Mouse (Mus musculus): ENCODE measurements around the gene Uap1. TPM values are rescaled to one million over a fixed set of nuclear protein-coding genes. Genes with fewer than 3 reads are reported as not detected.

Gene Uap1
- polyA plus RNA-seq, 1 experiment from 2014 or later = 34.8 TPM

GRCm38 (mm10) chr1:170147651-170148448, 26.9 kb downstream of the Uap1 start:
- Histone ChIP-seq H3K4me1 (replicated peaks) (peaks cover 28% of the 10 kb centered on the region), H3K9me3 (replicated peaks) (no peaks in the 10 kb centered on the region), H3K27ac (peak overlapping the region; percentile 88), H3K36me3 (peaks cover 55% of the 10 kb centered on the region), H3K4me2 (peak overlapping the region; percentile 34; the same call in 1 of the 2 replicates), H3K9ac (no peak overlapping the region; the same call in 1 of the 2 replicates), H3K27me3 (no peaks in the 10 kb centered on the region), H3K4me3 (replicated peaks) (no peak overlapping the region)
- DNase-seq = no peak
- peak; percentile 76 for ATAC-seq (ENCODE audit: low read depth)
- 38% methylated on average over 9 of the region's 9 CpGs for WGBS (ENCODE audit: insufficient replicate concordance)

- DNase-seq (no peak), ATAC-seq (ENCODE audit: low read depth) (no peak)
- Histone ChIP-seq H3K4me2 (no peak overlapping the region), H3K9ac (no peak overlapping the region), H3K27me3 (no peaks in the 10 kb centered on the region), H3K4me3 (replicated peaks) (no peak overlapping the region), H3K27ac (no peak overlapping the region), H3K4me1 (replicated peaks) (peaks cover 28% of the 10 kb centered on the region), H3K9me3 (replicated peaks) (no peaks in the 10 kb centered on the region), H3K36me3 (peaks cover 60% of the 10 kb centered on the region)
- 79% methylated on average over 4 of the region's 4 CpGs for WGBS (ENCODE audit: insufficient replicate concordance)
Measured at GRCm38 (mm10) chr1:170145606-170146005, 29.2 kb downstream of the Uap1 start.

- H3K36me3 ChIP-seq = peaks cover 32% of the 10 kb centered on the region
- no peak for DNase-seq
- 90% methylated on average over 8 of the region's 8 CpGs for WGBS (ENCODE audit: insufficient replicate concordance)
Measured at GRCm38 (mm10) chr1:170142256-170142871, 32.4 kb downstream of the Uap1 start.

GRCm38 (mm10) chr1:170141626-170142025, 33.1 kb downstream of the Uap1 start:
- H3K9me3 ChIP-seq (replicated peaks) = no peaks in the 10 kb centered on the region
- no peaks in the 10 kb centered on the region for H3K4me1 ChIP-seq (replicated peaks)
- no peak overlapping the region for H3K27ac ChIP-seq
- WGBS (ENCODE audit: insufficient replicate concordance) = 83% methylated on average over 5 of the region's 5 CpGs
- peaks cover 30% of the 10 kb centered on the region for H3K36me3 ChIP-seq
- no peak overlapping the region for H3K4me2 ChIP-seq
- ATAC-seq (ENCODE audit: low read depth) (no peak), DNase-seq (no peak)
- H3K9ac ChIP-seq = no peak overlapping the region
- no peaks in the 10 kb centered on the region for H3K27me3 ChIP-seq
- H3K4me3 ChIP-seq (replicated peaks) = no peak overlapping the region

More at GRCm38 (mm10) chr1:170142256-170142871, 32.4 kb downstream of the Uap1 start:
- no peak overlapping the region for H3K4me3 ChIP-seq (replicated peaks)
- H3K4me2 ChIP-seq = no peak overlapping the region
- no peak overlapping the region for H3K9ac ChIP-seq
- H3K27me3 ChIP-seq = no peaks in the 10 kb centered on the region
- no peak for ATAC-seq (ENCODE audit: low read depth)
- no peaks in the 10 kb centered on the region for H3K9me3 ChIP-seq (replicated peaks)
- peaks cover 2% of the 10 kb centered on the region for H3K4me1 ChIP-seq (replicated peaks)
- H3K27ac ChIP-seq = no peak overlapping the region

GRCm38 (mm10) chr1:170136351-170137009, 38.3 kb downstream of the Uap1 start:
- H3K4me1 ChIP-seq (replicated peaks) = no peaks in the 10 kb centered on the region
- H3K36me3 ChIP-seq = no peaks in the 10 kb centered on the region
- no peak overlapping the region for H3K9ac ChIP-seq
- H3K4me2 ChIP-seq = no peak overlapping the region
- no peaks in the 10 kb centered on the region for H3K27me3 ChIP-seq
- no peaks in the 10 kb centered on the region for H3K9me3 ChIP-seq (replicated peaks)
- H3K4me3 ChIP-seq (replicated peaks) = no peak overlapping the region
- peak; percentile 54; the same call in 1 of the 2 replicates for ATAC-seq (ENCODE audit: low read depth)
- no peak for DNase-seq
- H3K27ac ChIP-seq = no peak overlapping the region
- 8% methylated on average over 7 of the region's 7 CpGs for WGBS (ENCODE audit: insufficient replicate concordance)

GRCm38 (mm10) chr1:170134264-170134663, 40.5 kb downstream of the Uap1 start:
- H3K9me3 ChIP-seq (replicated peaks) = no peaks in the 10 kb centered on the region
- DNase-seq = no peak

GRCm38 (mm10) chr1:170130962-170131361, 43.8 kb downstream of the Uap1 start:
- 72% methylated on average over 3 of the region's 3 CpGs for WGBS (ENCODE audit: insufficient replicate concordance)
- no peak overlapping the region for H3K27ac ChIP-seq

More at GRCm38 (mm10) chr1:170134264-170134663, 40.5 kb downstream of the Uap1 start:
- Histone ChIP-seq H3K4me2 (no peak overlapping the region), H3K4me1 (replicated peaks) (no peaks in the 10 kb centered on the region), H3K4me3 (replicated peaks) (no peak overlapping the region), H3K27ac (no peak overlapping the region), H3K27me3 (no peaks in the 10 kb centered on the region), H3K36me3 (no peaks in the 10 kb centered on the region), H3K9ac (no peak overlapping the region)
- 66% methylated on average over 8 of the region's 8 CpGs for WGBS (ENCODE audit: insufficient replicate concordance)
- ATAC-seq (ENCODE audit: low read depth) = no peak

GRCm38 (mm10) chr1:170124644-170125043, 50.1 kb downstream of the Uap1 start:
- H3K27me3 ChIP-seq = no peaks in the 10 kb centered on the region
- WGBS (ENCODE audit: insufficient replicate concordance) = 63% methylated on average over 2 of the region's 2 CpGs
- H3K4me1 ChIP-seq (replicated peaks) = no peaks in the 10 kb centered on the region
- DNase-seq (no peak), ATAC-seq (ENCODE audit: low read depth) (no peak)
- H3K27ac ChIP-seq = no peak overlapping the region
- H3K9me3 ChIP-seq (replicated peaks) = no peaks in the 10 kb centered on the region
- no peaks in the 10 kb centered on the region for H3K36me3 ChIP-seq
- H3K9ac ChIP-seq = no peak overlapping the region
- H3K4me2 ChIP-seq = no peak overlapping the region
- no peak overlapping the region for H3K4me3 ChIP-seq (replicated peaks)

More at GRCm38 (mm10) chr1:170130962-170131361, 43.8 kb downstream of the Uap1 start:
- no peak for ATAC-seq (ENCODE audit: low read depth)
- no peaks in the 10 kb centered on the region for H3K36me3 ChIP-seq
- no peak overlapping the region for H3K4me3 ChIP-seq (replicated peaks)
- H3K9ac ChIP-seq = no peak overlapping the region
- no peak overlapping the region for H3K4me2 ChIP-seq
- no peaks in the 10 kb centered on the region for H3K9me3 ChIP-seq (replicated peaks)
- DNase-seq = no peak
- H3K27me3 ChIP-seq = no peaks in the 10 kb centered on the region
- H3K4me1 ChIP-seq (replicated peaks) = no peaks in the 10 kb centered on the region

GRCm38 (mm10) chr1:170113616-170114015, 61.1 kb downstream of the Uap1 start:
- WGBS (ENCODE audit: insufficient replicate concordance) = 64% methylated on average over 6 of the region's 6 CpGs
- ATAC-seq (ENCODE audit: low read depth) = no peak

GRCm38 (mm10) chr1:170112261-170112660, 62.5 kb downstream of the Uap1 start:
- Histone ChIP-seq H3K27ac (no peak overlapping the region), H3K9ac (no peak overlapping the region), H3K4me3 (replicated peaks) (no peak overlapping the region), H3K4me2 (no peak overlapping the region), H3K27me3 (no peaks in the 10 kb centered on the region), H3K4me1 (replicated peaks) (no peaks in the 10 kb centered on the region), H3K9me3 (replicated peaks) (no peaks in the 10 kb centered on the region), H3K36me3 (no peaks in the 10 kb centered on the region)
- ATAC-seq (ENCODE audit: low read depth) = no peak
- 82% methylated on average over 10 of the region's 10 CpGs for WGBS (ENCODE audit: insufficient replicate concordance)
- no peak for DNase-seq

More at GRCm38 (mm10) chr1:170113616-170114015, 61.1 kb downstream of the Uap1 start:
- no peak overlapping the region for H3K9ac ChIP-seq
- no peak overlapping the region for H3K4me3 ChIP-seq (replicated peaks)
- H3K4me1 ChIP-seq (replicated peaks) = no peaks in the 10 kb centered on the region
- H3K27ac ChIP-seq = no peak overlapping the region
- no peaks in the 10 kb centered on the region for H3K9me3 ChIP-seq (replicated peaks)
- DNase-seq = no peak
- no peak overlapping the region for H3K4me2 ChIP-seq
- H3K27me3 ChIP-seq = no peaks in the 10 kb centered on the region
- H3K36me3 ChIP-seq = no peaks in the 10 kb centered on the region

GRCm38 (mm10) chr1:170111651-170112226, 63.0 kb downstream of the Uap1 start:
- H3K27me3 ChIP-seq = no peaks in the 10 kb centered on the region
- H3K4me3 ChIP-seq (replicated peaks) = no peak overlapping the region
- H3K4me1 ChIP-seq (replicated peaks) = no peaks in the 10 kb centered on the region
- ATAC-seq (ENCODE audit: low read depth) = no peak
- H3K9ac ChIP-seq = no peak overlapping the region
- no peaks in the 10 kb centered on the region for H3K9me3 ChIP-seq (replicated peaks)
- H3K36me3 ChIP-seq = no peaks in the 10 kb centered on the region
- no peak overlapping the region for H3K4me2 ChIP-seq
- WGBS (ENCODE audit: insufficient replicate concordance) = 74% methylated on average over 16 of the region's 16 CpGs
- no peak overlapping the region for H3K27ac ChIP-seq
- DNase-seq = no peak

All from liver, embryonic 13.5 days (tissue).